ENCODE assay signal across 23 mouse cellular contexts in the genomic region with DNA sequence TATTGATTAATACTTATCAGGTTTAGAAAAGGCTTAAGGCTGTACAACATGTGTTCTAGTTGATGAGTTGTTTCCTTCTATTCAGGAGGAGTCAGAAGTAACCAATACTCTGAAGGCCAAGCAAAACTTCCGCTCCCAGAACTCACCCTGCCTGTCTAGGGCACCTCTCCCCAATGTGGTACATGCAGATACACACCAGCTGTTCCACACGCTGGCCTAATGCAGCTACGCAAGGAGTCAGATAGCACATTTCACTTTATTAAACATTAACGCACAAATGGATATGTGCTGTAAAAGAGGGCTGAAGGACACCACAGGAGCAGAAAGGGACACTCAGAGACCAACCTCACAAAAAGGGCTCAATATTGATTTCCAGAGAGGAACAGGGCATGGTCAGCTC.
DNase-seq lines count a peak whose midpoint lies in the region; ATAC-seq and TF ChIP-seq lines count a peak whose summit lies in the region.
"Had no signal": no experiment of that assay in that cellular context is flagged by ENCODE, and none has a peak within 500 bp of the region (broad histone marks: within the 10 kb centered on the region; RNA-seq: fewer than 3 reads in every experiment).

No protein-coding gene starts in this region.

- 91% methylated on average over 4 of the region's 4 CpGs for WGBS in hindbrain, embryonic 14.5 days
- 92% methylated on average over 4 of the region's 4 CpGs for WGBS in hindbrain, embryonic 10.5 days
- WGBS in lung, embryonic 14.5 days: 56% methylated on average over 4 of the region's 4 CpGs
- 82% methylated on average over 4 of the region's 4 CpGs for WGBS in neural tube, embryonic 13.5 days
- WGBS in midbrain, embryonic 15.5 days: 94% methylated on average over 4 of the region's 4 CpGs

- no peak overlapping the region for H3K27ac ChIP-seq in hindbrain, embryonic 14.5 days
- no peak overlapping the region for H3K27ac ChIP-seq in hindbrain, embryonic 10.5 days
- H3K27ac ChIP-seq in lung, embryonic 14.5 days (ENCODE audit: low read depth): no peak overlapping the region
- H3K27ac ChIP-seq in neural tube, embryonic 13.5 days (replicated peaks): 0 out of 2 replicates have a peak overlapping the region, but pooled peaks have one; percentile 59
- no peak overlapping the region for H3K27ac ChIP-seq in midbrain, embryonic 15.5 days
- H3K27ac ChIP-seq: forebrain, embryonic 10.5 days; forebrain, embryonic 15.5 days; midbrain, embryonic 12.5 days; stomach, embryonic 15.5 days had no signal

- no peaks in the 10 kb centered on the region for H3K4me1 ChIP-seq in hindbrain, embryonic 14.5 days (replicated peaks; ENCODE audit: control insufficient read depth, insufficient read depth, low read length)
- H3K4me1 ChIP-seq in hindbrain, embryonic 10.5 days (replicated peaks): peaks cover 31% of the 10 kb centered on the region
- no peaks in the 10 kb centered on the region for H3K4me1 ChIP-seq in lung, embryonic 14.5 days (ENCODE audit: insufficient read depth)
- peaks cover 6% of the 10 kb centered on the region for H3K4me1 ChIP-seq in neural tube, embryonic 13.5 days (replicated peaks)
- 0 out of 2 replicates have a peak, but pooled peaks cover 7% of the 10 kb centered on the region for H3K4me1 ChIP-seq in midbrain, embryonic 15.5 days
- H3K4me1 ChIP-seq: stomach, embryonic 15.5 days had no signal

- TF ChIP-seq CTCF in lung, embryonic 14.5 days (IDR thresholded peaks at IDR 0.05; ENCODE audit: low read depth): no peak

- DNase-seq in hindbrain, embryonic 14.5 days (ENCODE audit: low spot score): no peak
- no peak for DNase-seq in hindbrain, embryonic 10.5 days (ENCODE audit: low spot score)
- peak; percentile 45 for DNase-seq in lung, embryonic 14.5 days
- no peak for DNase-seq in lung, postnatal 25 days (ENCODE audit: low spot score)
- no peak for DNase-seq in neural tube, embryonic 10.5 days (ENCODE audit: extremely low spot score, low spot score)
- DNase-seq: adrenal gland, postnatal 25 days; cerebellum, adult 11-12 months; cerebellum, adult 9-11 months; embryo, embryonic 11 days; heart, postnatal 36 days; kidney, postnatal 25 days had no signal

- H3K4me3 ChIP-seq in hindbrain, embryonic 14.5 days (replicated peaks; ENCODE audit: low read length): no peak overlapping the region
- no peak overlapping the region for H3K4me3 ChIP-seq in hindbrain, embryonic 10.5 days
- no peak overlapping the region for H3K4me3 ChIP-seq in lung, embryonic 14.5 days (ENCODE audit: low read depth, low read length)
- H3K4me3 ChIP-seq in neural tube, embryonic 13.5 days: no peak overlapping the region
- no peak overlapping the region for H3K4me3 ChIP-seq in midbrain, embryonic 15.5 days
- H3K4me3 ChIP-seq: embryonic facial prominence, embryonic 13.5 days; forebrain, embryonic 10.5 days; forebrain, embryonic 15.5 days; heart, embryonic 13.5 days; hindbrain, embryonic 13.5 days; megakaryocyte, embryonic 14.5 days; midbrain, embryonic 12.5 days; neural tube, embryonic 15.5 days; stomach, embryonic 15.5 days had no signal

- no peak for ATAC-seq in hindbrain, embryonic 14.5 days (ENCODE audit: low FRiP score)
- ATAC-seq in lung, embryonic 14.5 days (ENCODE audit: insufficient read depth): 0 out of 2 replicates have a peak, but pooled peaks have one; percentile 24
- ATAC-seq in neural tube, embryonic 13.5 days (ENCODE audit: low read depth): no peak
- no peak for ATAC-seq in midbrain, embryonic 15.5 days (replicated peaks)
- ATAC-seq: CD4-positive, CD25-positive, alpha-beta regulatory T cell, adult 4 months had no signal

- H3K9ac ChIP-seq in hindbrain, embryonic 14.5 days: 0 out of 2 replicates have a peak overlapping the region, but pooled peaks have one; percentile 31
- no peak overlapping the region for H3K9ac ChIP-seq in lung, embryonic 14.5 days
- H3K9ac ChIP-seq in neural tube, embryonic 13.5 days: no peak overlapping the region
- H3K9ac ChIP-seq in midbrain, embryonic 15.5 days: no peak overlapping the region
- H3K9ac ChIP-seq: embryonic facial prominence, embryonic 13.5 days; forebrain, embryonic 15.5 days; heart, embryonic 13.5 days; hindbrain, embryonic 13.5 days; midbrain, embryonic 12.5 days; neural tube, embryonic 15.5 days; stomach, embryonic 15.5 days had no signal

- H3K9me3 ChIP-seq in hindbrain, embryonic 14.5 days (ENCODE audit: control insufficient read depth, low read length): no peaks in the 10 kb centered on the region
- H3K9me3 ChIP-seq in hindbrain, embryonic 10.5 days: no peaks in the 10 kb centered on the region
- no peaks in the 10 kb centered on the region for H3K9me3 ChIP-seq in lung, embryonic 14.5 days (ENCODE audit: low read depth, low read length)
- H3K9me3 ChIP-seq in neural tube, embryonic 13.5 days: no peaks in the 10 kb centered on the region
- H3K9me3 ChIP-seq in midbrain, embryonic 15.5 days: no peaks in the 10 kb centered on the region
- H3K9me3 ChIP-seq: embryonic facial prominence, embryonic 13.5 days; forebrain, embryonic 10.5 days; forebrain, embryonic 15.5 days; heart, embryonic 13.5 days; hindbrain, embryonic 13.5 days; megakaryocyte, embryonic 14.5 days; midbrain, embryonic 12.5 days; neural tube, embryonic 15.5 days; stomach, embryonic 15.5 days had no signal

- H3K4me2 ChIP-seq in hindbrain, embryonic 14.5 days (replicated peaks): no peak overlapping the region
- H3K4me2 ChIP-seq in lung, embryonic 14.5 days: no peak overlapping the region
- H3K4me2 ChIP-seq in neural tube, embryonic 13.5 days: no peak overlapping the region
- H3K4me2 ChIP-seq in midbrain, embryonic 15.5 days: no peak overlapping the region
- H3K4me2 ChIP-seq: embryonic facial prominence, embryonic 13.5 days; forebrain, embryonic 15.5 days; hindbrain, embryonic 13.5 days; midbrain, embryonic 12.5 days; neural tube, embryonic 15.5 days; stomach, embryonic 15.5 days had no signal

- peaks cover 24% of the 10 kb centered on the region for H3K36me3 ChIP-seq in hindbrain, embryonic 14.5 days (replicated peaks; ENCODE audit: control insufficient read depth, insufficient read depth)
- peaks cover 22% of the 10 kb centered on the region for H3K36me3 ChIP-seq in hindbrain, embryonic 10.5 days
- H3K36me3 ChIP-seq in lung, embryonic 14.5 days (ENCODE audit: insufficient read depth): peaks cover 23% of the 10 kb centered on the region
- peaks cover 19% of the 10 kb centered on the region for H3K36me3 ChIP-seq in neural tube, embryonic 13.5 days
- peaks cover 4% of the 10 kb centered on the region; the same call in 1 of the 2 replicates for H3K36me3 ChIP-seq in midbrain, embryonic 15.5 days (replicated peaks)

- H3K27me3 ChIP-seq in hindbrain, embryonic 14.5 days (ENCODE audit: control insufficient read depth, insufficient read depth, low read length): no peaks in the 10 kb centered on the region; the same call in 1 of the 2 replicates
- no peaks in the 10 kb centered on the region for H3K27me3 ChIP-seq in hindbrain, embryonic 10.5 days (ENCODE audit: insufficient read depth, poor library complexity, severe bottlenecking)
- H3K27me3 ChIP-seq in lung, embryonic 14.5 days (ENCODE audit: insufficient read depth, low read length): no peaks in the 10 kb centered on the region
- no peaks in the 10 kb centered on the region for H3K27me3 ChIP-seq in neural tube, embryonic 13.5 days
- no peaks in the 10 kb centered on the region; the same call in 1 of the 2 replicates for H3K27me3 ChIP-seq in midbrain, embryonic 15.5 days (replicated peaks)
- H3K27me3 ChIP-seq: embryonic facial prominence, embryonic 13.5 days; heart, embryonic 13.5 days; hindbrain, embryonic 13.5 days; megakaryocyte, embryonic 14.5 days; neural tube, embryonic 15.5 days; stomach, embryonic 15.5 days had no signal
